Mouse (Mus musculus) natural killer cell, adult 2 months (primary cell): ENCODE results near the gene Lefty1.
"Not testable (repeated sequence)": the region's sequence is repeated elsewhere in the genome, so short reads cannot be mapped to it uniquely, and the experiment has no call there.

Experiments used
- DNase-seq, 2 experiments: peaks; one replicate each; pipeline ENCODE4 v3.0.0; 2022; ENCODE audit warnings: low spot score in 2 of 2

Lefty1 gene

DNA sequence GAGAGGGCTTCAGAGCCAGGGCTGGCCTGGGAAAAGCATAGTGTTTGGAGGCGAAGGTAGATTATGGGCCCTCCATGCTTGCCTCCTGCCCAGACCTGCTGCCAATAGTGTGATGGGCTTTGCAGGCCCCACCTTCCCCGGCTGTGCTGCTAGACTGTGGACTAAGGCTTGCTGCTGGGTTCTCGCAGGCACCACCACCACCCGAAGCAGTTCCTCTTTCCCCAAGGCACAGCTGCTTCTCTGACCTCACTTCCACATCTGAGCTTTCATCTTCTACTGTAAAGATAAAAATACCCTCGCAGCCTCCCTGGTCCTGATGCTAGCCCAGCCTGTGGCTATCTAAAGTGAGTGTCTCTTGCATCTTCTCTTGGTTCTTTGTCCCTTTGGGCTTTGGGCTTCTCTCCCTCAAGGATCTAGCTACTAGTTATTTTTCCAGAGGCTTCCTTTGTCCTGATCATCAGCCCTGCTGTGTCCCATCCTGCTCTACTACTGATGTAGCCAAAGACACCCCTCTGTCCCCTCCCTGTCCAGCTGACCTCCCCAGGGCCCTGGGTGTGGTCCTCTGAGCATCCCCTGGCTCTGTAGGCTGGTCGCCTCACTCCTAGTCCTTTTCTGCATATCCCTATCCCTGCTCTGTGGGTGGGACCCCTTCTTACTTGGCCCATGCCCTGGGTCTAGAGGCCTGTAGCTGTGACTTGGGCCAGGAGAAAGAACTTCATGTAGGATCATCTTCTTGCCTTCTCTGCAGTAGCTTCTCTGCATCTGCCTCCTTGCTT lies 12.4 kb upstream of the Lefty1 start:
- peak in 1 of 2 experiments; percentile 69 for DNase-seq

DNA sequence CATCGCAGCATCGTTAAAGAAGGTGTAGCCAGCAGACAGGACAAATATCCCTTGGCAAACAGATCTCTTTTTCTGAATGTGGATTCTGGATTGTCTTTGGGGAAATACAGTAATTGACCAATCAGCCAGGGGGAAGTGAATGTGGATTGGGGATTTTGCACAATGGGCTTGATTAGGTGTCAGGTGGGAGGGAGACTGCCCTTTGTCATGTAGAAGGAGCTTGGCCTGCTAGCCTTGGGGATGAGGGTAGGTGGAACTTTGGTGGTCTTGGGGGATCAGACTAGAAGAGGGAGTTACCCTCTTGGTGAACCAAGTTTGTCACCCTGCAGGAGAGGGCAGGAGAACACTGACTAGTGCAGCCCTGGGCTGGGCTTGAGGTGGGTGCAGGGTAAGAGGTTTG lies 10.1 kb upstream of the Lefty1 start:
- no peak for DNase-seq

DNA sequence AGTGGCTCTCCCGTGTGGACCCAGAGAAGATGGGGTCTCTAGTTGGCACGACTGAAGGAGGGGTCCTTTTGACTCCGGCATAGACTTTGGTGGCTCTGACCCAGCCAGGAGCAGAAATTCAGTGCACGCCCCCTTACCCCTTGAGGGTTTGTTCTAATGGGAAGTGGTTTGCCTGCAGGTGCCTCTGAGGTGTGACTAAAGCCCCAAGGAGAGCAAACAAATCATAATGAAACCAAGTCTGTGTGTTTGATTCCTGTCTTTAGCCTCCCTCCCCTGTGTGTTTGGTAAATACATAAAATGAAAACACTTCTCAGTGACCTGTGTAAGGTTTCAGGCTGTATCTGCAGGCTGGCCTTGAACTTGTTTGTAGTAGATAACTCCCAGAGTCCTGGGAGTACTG lies 8.5 kb upstream of the Lefty1 start:
- no peak for DNase-seq

DNA sequence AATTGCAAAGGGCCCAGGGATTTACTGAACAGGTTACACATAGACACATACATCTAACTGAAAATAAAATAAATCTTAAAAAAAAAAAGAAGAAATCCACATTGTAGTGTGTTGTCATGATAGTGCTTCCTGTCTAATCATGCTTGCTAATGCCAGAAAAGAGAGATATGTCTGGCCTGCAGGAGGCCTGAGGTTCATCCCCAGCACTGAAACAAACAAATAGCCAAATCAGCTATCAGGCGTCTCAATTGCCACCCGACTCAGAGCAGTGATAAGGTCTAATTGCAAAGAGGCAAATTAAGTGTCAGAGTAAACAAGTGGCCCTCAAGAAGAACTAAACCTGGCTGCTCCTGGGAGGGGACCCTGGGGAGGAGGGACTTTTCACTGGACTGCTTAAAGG lies 5.2 kb upstream of the Lefty1 start:
- DNase-seq = no peak

DNA sequence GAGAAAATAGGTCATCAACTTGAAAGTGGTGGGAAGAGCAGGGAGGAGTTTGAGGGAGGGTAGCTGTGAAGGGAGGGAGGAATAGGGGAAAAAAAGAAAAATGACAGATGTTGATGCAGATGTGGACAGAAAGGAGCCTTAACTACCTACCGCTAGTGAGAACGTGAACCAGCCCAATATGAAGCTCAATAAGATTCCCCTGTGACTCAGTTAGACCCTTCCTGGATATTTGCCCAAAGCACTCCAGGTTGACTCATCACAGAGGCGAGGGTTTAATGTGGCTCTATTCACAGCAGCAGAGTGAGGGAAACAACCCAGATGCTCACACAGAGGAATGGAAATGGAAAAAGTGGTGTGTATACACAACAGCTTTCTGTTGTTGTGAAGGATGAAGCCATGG lies 3.7 kb upstream of the Lefty1 start:
- DNase-seq = no peak

DNA sequence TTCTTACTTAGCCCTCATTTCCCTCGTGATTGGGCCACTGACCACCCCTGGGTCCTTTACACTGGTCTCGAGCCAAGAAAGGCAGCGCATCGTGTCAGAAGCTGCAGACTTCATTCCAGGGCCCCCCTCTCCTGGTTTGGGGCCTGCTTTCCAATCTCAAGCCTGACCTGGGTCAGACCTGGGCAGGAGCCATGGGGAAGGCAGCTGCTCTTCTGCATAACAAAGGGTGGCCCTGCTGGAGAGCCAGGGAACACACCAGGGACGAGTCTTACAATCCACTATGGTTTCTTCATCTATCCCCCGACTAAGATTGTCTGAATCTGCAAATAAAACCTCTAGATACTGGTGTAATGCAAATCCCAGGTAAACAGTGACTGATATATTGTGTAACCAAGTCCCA lies 1.2 kb upstream of the Lefty1 start:
- DNase-seq = no peak

DNA sequence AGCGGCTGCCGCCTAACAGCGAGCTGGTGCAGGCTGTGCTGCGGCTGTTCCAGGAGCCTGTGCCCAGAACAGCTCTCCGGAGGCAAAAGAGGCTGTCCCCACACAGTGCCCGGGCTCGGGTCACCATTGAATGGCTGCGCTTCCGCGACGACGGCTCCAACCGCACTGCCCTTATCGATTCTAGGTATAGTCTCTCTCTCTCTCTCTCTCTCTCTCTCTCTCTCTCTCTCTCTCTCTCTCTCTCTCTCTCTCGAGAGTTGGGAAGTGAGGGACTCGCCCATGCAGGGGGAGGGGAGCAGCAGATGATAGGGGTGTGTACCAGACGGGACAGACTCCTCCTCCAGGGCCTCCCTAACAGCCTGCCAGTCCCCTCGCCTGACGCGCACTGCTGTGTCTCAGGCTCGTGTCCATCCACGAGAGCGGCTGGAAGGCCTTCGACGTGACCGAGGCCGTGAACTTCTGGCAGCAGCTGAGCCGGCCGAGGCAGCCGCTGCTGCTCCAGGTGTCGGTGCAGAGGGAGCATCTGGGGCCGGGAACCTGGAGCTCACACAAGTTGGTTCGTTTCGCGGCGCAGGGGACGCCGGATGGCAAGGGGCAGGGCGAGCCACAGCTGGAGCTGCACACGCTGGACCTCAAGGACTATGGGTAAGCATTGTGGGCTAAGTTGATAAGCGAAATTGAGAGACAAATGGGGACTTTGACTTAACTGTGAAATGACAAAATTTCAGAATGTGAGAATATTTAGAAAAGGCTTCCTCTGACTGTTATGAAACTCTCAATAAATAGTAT lies 2.0 kb downstream of the Lefty1 start:
- not testable (repeated sequence) for DNase-seq

DNA sequence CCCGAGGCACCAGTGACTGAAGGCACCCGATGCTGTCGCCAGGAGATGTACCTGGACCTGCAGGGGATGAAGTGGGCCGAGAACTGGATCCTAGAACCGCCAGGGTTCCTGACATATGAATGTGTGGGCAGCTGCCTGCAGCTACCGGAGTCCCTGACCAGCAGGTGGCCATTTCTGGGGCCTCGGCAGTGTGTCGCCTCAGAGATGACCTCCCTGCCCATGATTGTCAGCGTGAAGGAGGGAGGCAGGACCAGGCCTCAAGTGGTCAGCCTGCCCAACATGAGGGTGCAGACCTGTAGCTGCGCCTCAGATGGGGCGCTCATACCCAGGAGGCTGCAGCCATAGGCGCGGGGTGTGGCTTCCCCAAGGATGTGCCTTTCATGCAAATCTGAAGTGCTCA lies 2.8 kb downstream of the Lefty1 start:
- DNase-seq = not testable (repeated sequence)

DNA sequence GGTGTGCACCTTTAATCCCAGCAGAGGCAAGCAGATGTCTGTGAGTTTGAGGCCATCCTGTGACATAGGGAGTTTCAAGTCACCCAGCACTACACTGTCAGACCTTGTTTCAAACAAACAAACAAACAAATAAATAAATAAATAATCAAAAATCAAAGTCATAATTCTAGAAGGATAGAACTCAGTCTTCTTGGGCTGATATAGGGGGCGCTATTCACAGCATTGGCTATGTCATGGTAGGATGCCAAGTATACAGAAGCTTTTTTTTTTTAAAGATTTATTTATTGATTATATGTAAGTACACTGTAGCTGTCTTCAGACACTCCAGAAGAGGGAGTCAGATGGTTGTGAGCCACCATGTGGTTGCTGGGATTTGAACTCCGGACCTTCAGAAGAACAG lies 4.0 kb downstream of the Lefty1 start:
- not testable (repeated sequence) for DNase-seq

DNA sequence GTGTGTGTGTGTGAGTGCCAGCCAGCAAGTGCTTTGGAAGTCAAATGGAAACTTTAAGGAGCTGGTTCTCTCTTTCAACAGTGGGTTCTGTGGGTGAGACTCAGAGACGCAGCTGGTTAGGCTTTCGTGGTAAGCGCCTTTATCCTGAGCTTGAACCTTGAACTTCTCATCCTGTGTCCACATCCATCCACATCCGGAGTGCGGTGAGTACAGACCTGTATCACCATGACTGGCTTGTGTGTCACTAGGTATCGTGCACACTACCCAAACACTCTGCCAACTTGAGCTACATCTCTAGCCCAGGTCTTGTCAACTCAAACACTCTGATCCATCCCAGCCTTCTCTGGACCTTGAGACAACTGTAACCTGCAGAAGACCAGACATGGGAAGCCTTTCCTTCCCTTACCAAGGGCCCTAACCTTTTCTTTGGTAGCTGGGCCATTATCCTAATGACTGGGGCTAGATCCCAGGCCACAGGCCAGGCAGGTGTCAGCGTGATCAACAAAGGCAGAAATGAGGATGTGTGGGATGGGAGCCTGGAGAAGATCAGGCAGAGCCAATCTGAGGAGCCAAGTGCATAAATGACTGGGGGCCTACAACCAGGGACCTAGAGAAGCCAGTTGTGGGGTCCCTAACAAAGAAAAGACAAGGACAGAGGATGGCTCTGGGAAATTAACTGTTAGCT lies 6.1 kb downstream of the Lefty1 start:
- no peak for DNase-seq

DNA sequence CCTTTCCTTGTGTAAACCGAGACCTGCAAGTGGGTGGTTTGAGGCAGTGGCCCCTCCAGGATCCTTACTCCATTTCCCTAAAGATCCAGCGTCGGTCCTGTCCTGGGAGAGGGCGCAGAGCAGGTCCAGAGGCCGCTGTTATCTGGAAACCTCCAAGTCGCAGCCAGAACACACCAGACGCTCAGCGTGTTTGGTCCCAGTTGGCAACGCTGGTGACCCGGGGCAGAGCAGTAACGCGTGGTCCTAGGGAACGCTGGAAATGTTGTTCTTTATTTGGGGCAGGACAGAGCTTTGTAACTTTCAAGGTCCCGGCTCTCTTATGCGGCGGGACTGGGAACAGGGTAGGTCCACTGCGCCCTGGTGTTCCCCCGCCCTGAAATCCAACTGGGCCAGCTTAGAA lies 6.9 kb downstream of the Lefty1 start:
- no peak for DNase-seq

DNA sequence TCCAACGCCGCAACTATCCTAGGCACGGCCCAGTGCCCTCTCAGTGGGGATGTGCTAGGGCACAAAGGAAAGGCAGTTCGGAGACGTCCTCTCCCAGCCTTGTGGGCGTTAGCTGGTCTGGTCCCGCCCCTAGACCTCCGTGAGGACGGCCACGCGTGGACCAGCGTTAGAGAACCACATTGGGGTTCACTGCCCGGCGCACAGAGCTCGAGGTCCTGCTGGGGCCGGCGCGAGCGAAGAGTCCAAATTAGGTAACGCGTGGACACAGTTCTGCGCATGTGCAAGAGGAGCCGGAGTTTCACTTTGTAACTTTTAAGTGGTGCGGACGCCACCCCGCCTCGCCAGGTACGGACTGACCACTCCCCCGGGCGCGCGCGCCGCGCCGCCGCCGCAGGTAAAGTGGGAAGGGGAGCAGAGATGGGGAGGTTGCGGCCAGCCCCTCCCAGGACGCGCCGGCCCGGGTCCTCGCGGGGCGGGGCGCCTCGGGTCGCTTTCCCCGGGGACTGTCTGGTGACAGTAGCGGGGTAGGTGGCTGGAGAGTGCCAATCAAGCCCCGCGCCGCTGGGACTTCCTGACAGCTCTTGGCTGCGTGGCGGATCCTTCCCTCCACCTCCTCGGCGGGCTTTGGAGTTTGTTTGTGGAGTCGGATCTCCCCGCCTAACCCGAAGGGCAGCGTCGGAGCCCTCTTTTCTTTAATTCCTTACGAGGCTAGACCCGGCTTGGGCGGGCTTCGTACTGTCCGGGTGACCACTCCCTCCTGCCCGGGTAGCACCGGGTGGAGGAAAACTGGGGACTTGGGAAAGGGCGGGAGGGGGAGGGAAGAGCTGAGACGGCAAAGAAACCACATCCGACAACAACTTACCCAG lies 7.6 kb downstream of the Lefty1 start, which contains the start of gene Tmem63a:
Tmem63a (plus strand) TSS at position 179 of the 866 bp plus-strand sequence.
- DNase-seq = peak; percentile 76 to 80

DNA sequence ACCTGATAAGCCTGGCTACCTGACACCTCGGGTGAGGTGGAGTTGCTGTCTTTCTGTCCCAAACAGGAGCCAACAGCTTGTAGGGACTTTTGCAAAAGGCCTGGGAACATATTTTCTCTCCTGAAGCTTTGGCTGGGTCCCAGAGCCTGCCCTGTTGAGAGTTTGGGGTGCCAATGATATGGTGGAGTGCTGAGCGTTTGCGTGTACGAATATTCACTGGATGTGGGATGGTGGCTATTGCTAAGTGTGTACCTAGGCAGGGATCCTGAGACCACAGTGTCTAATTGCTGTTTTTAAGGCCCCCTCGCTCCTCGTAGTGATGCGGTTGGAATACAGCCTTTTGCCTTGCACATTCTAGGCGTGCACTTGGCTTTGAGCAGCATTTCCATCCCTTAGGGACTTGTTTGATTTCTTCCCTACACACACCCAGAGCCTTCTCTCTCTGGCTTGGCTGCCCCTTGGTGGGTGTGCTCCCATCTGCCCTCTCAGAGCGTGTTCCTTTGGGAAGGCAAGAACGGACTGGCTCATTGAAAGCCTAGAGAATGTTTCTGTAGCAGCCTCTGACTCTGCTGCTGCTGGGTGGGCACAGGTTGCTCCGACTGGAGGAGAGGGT lies 8.3 kb downstream of the Lefty1 start:
- no peak for DNase-seq

DNA sequence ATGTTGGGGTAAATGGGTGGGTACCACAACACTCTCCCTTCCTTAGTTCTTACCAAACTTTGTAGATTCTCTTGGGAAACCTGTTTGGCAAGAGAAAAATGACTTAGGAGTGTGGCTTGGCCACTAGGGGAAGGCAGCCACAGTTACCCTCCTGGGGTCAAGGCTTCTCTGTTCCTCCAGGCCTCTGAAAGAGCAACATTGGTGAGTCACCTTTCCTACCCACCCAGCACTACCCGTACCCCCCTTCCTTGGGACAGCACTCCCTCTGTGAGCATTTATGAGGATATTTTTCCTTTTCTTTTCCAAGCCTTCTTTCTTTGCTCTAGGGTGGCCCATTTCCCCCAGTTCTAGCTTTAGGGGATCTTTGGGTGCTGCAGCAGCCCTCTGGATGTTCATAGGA lies 9.1 kb downstream of the Lefty1 start:
- no peak for DNase-seq

DNA sequence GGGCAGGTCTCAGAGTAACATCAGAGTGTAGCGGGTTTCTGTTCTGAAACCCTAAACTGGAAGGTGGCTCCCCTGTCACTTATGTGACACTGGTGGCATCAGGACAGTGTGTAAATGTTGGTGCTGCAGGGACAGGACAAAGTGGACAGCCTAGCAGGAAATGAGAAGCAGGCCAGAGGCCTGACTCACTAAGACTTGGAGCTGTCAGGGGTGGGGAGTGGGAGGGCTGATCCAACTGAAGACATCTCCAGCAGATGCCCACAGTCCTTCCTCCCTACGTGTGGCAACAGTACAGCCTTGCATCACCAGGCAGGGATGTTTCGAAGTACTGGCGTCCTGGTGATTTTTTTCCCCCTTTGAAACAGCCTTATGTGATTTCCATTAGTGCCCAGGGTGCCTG lies 9.7 kb downstream of the Lefty1 start:
- no peak for DNase-seq

DNA sequence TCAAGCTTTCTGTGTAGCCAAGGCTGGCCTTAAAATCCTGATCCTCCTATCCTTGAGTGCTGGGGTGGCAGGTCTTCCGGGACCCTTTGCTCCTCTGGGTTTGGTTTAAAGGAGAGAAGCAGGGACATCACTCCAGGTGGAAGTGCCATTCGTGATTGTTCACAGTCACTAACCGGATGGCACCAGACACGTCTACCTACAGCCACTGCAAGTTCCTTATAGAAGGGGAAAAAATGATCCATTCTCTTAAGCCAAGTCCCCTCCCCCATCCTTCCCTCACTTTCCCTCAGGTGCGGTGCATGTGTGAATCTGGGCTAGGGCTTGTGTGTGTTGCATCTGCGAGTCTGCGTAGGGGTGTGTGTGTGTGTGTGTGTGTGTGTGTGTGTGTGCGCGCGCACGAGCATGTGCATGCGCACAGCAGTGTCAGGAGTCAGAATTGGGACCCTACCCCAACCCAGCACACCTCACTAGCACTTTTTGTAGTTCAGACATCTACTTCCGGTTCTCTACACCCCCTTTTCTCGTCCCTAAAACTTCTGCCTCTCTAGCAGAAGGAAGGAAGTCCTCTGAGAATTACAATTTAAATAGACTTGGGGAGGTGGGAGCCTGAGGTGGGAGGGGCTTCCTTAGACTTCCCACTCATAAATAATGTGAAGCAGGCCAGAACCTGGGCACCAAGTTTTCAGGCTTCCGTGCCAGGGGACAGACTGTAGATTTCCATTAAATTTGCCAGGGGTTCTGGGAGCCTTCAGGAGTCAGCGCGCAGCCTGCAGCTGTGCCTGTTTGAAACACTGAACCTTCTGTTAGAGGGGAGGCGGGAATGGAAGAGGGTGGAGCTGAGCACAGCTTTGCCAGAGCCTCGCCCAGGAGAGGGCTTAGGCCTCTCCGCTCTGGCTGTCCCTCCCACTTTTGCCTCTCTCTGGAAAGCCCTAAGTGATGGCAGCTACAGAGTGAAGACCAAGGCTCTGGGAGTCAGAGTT lies 10.5 kb downstream of the Lefty1 start:
- no peak for DNase-seq

DNA sequence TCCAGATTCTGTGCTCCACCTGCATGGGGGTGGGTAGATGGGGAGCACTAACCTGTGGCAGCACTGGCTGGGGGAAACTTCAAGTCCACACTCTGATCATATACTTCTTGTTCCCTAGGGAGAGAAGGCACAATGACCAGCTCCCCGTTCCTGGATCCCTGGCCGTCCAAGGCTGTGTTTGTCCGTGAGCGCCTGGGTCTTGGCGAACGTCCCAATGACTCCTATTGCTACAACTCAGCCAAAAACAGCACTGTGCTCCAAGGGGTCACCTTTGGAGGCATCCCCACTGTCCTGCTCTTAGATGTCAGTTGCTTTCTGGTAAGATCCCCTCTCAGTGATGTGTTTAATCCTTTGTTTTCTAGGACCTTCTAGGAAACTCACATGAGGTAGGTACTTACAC lies 11.6 kb downstream of the Lefty1 start:
- DNase-seq = no peak

DNA sequence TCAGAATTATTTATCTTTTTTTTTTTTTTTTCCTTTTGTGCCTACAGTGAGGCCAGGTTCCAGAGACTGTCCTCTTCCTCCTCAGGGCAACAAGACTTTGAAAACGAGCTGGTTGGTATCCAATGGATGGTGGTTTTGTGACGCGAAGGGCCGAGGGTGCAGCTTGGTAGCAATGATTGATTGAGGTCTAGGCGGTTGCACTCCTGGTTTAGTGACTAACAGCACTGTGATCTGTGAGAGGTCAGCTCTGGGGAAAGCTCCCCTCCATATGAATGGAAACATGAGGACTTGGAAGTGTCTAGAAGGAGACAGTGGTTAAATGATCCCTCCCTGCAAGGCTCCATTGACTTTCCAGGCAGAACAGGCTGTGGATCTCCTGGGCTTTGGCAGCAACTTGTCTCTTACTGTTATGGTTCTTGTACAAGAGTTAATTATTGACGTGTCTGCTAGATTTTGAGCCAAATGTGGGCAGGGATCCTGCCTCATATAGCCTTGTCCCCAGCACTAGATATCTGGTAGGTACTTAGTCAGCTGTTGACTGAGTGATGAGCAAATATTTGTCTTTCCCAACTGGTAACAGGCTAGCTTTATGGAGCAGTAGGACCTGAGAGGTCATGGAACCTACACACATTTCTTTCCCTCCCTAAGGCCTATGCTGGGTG lies 17.4 kb downstream of the Lefty1 start:
- DNase-seq = no peak

DNA sequence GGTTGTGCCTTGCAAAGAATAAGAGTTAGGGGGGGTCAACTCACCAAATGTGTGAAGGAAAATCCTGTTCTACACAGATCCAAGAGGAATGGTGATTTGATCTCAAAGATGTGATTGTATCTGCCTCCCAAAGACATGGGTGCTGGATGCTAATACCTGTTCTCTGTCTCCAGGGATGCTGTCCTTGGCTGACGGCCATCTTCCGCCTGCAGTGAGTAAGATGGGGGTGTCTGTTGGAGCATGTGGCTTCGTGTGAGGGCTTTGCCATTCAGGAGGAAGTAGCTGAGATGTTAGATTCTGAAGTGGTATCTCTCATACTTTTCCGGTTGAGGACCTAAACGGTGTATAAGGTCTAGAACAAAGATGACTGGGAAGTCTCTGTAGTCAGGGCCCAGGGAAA lies 18.0 kb downstream of the Lefty1 start:
- DNase-seq = no peak
